Comparison of ENCODE assay signal across 8 mouse cellular contexts in the genomic region with DNA sequence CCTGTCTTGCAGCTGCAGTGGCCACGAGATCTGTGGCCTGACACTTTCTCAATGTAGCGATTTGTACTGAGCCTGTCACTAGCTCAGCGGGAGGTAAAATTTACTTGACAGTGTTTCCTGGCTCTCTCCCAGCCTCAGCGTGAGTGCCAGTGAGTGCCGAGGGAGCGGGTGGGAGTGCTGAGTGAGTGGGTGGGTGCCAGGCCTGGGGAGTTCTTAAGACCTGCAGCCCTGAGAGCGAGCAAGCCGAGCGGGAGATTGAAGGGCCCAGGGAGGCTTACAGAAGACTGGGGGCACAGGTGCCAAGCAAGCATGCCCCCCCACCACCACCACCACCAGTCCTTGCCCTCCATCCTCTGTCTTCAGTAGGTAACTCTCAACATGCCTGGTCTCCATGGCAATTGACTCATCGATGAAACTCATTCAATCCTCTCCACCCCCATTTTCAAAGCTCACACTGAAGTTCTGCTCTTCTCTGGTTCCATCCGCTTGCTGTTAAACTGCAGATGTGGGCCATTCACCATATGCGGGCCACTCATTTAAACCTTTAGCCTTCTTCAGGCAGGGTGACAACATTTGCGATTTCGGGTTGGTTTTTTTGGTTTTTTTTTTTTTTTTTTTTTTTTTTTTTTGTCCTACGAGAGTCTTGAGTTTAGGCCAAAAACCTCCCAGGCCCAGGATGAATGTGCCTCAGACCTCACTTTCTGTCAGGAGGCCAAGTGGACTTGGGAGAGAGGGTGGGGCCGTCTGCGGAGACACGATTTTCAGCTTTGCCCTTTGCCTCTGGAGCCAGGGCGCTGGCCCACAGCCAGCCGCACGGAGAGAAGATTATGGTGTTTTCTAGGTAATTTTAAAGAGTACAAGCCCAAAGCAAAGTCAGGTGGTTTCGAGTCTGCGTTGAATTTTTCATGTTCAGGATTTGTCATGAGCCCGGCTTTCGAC.
DNase-seq lines count a peak whose midpoint lies in the region; ATAC-seq and TF ChIP-seq lines count a peak whose summit lies in the region.

No protein-coding gene starts in this region.

- peaks cover 19% of the 10 kb centered on the region for H3K4me1 ChIP-seq in heart, embryonic 13.5 days
- no peaks in the 10 kb centered on the region for H3K4me1 ChIP-seq in kidney, postnatal 0 days (replicated peaks; ENCODE audit: insufficient read depth, low read length)
- peaks cover 48% of the 10 kb centered on the region for H3K4me1 ChIP-seq in limb, embryonic 13.5 days

- DNase-seq in adrenal gland, adult (ENCODE audit: inconsistent age in 2 of 2, low spot score in 1 of 2): peak; percentile 38 to 74
- DNase-seq in adrenal gland, postnatal 4 days (ENCODE audit: low spot score in 2 of 2): no peak
- peak; percentile 64 to 73 for DNase-seq in cerebellum, postnatal 25 days
- DNase-seq in kidney, postnatal 0 days (ENCODE audit: low spot score): peak; percentile 48
- DNase-seq in right cerebral cortex, adult 2 months (ENCODE audit: low spot score in 2 of 2): peak; percentile 66 to 75

- H3K9ac ChIP-seq in heart, embryonic 13.5 days: 0 out of 2 replicates have a peak overlapping the region, but pooled peaks have one; percentile 47
- no peak overlapping the region for H3K9ac ChIP-seq in kidney, postnatal 0 days (ENCODE audit: low read depth, low read length)
- peak overlapping the region; percentile 35; the same call in 1 of the 2 replicates for H3K9ac ChIP-seq in limb, embryonic 13.5 days

- no peak for TF ChIP-seq CTCF in kidney, postnatal 0 days (IDR thresholded peaks at IDR 0.05; ENCODE audit: low read depth)

- WGBS in heart, embryonic 13.5 days: 44% methylated on average over 25 of the region's 25 CpGs
- WGBS in kidney, postnatal 0 days: 45% methylated on average over 25 of the region's 25 CpGs
- 27% methylated on average over 25 of the region's 25 CpGs for WGBS in limb, embryonic 13.5 days

- no peaks in the 10 kb centered on the region for H3K9me3 ChIP-seq in heart, embryonic 13.5 days
- no peaks in the 10 kb centered on the region for H3K9me3 ChIP-seq in kidney, postnatal 0 days (replicated peaks; ENCODE audit: low read length)
- H3K9me3 ChIP-seq in limb, embryonic 13.5 days: no peaks in the 10 kb centered on the region

- no peak overlapping the region for H3K4me3 ChIP-seq in heart, embryonic 13.5 days
- H3K4me3 ChIP-seq in kidney, postnatal 0 days (replicated peaks; ENCODE audit: low read depth, low read length): no peak overlapping the region
- no peak overlapping the region for H3K4me3 ChIP-seq in limb, embryonic 13.5 days

- no peaks in the 10 kb centered on the region for H3K27me3 ChIP-seq in heart, embryonic 13.5 days (replicated peaks)
- H3K27me3 ChIP-seq in kidney, postnatal 0 days (ENCODE audit: insufficient read depth, low read length): no peaks in the 10 kb centered on the region
- H3K27me3 ChIP-seq in limb, embryonic 13.5 days: 0 out of 2 replicates have a peak, but pooled peaks cover 3% of the 10 kb centered on the region

- ATAC-seq in heart, embryonic 13.5 days (ENCODE audit: extremely low read depth, insufficient number of reproducible peaks, low FRiP score, low TSS enrichment): no peak; the same call in 1 of the 2 replicates
- ATAC-seq in kidney, postnatal 0 days (replicated peaks; ENCODE audit: low FRiP score, low read depth): no peak
- 0 out of 2 replicates have a peak, but pooled peaks have one; percentile 31 for ATAC-seq in limb, embryonic 13.5 days (ENCODE audit: low FRiP score, low read depth)
- no peak for ATAC-seq in inflammation-experienced regulatory T-cells, adult 6 months

- H3K36me3 ChIP-seq in heart, embryonic 13.5 days: no peaks in the 10 kb centered on the region
- H3K36me3 ChIP-seq in kidney, postnatal 0 days (ENCODE audit: insufficient read depth, low read length): no peaks in the 10 kb centered on the region
- no peaks in the 10 kb centered on the region for H3K36me3 ChIP-seq in limb, embryonic 13.5 days

- peak overlapping the region; percentile 49 for H3K4me2 ChIP-seq in heart, embryonic 13.5 days
- peak overlapping the region; percentile 38 for H3K4me2 ChIP-seq in kidney, postnatal 0 days (ENCODE audit: low read length)
- H3K4me2 ChIP-seq in limb, embryonic 13.5 days (replicated peaks): peak overlapping the region; percentile 48

- peak overlapping the region; percentile 53; the same call in 1 of the 2 replicates for H3K27ac ChIP-seq in heart, embryonic 13.5 days (replicated peaks)
- no peak overlapping the region for H3K27ac ChIP-seq in kidney, postnatal 0 days
- H3K27ac ChIP-seq in limb, embryonic 13.5 days: peak overlapping the region; percentile 70; the same call in 1 of the 2 replicates

Comparison
In these comparisons a context has a peak if more than half of its experiments do, and no peak if none do; other contexts are left out.
1. DNase-seq: peak in adrenal gland, adult (2 of 2), cerebellum, postnatal 25 days (2 of 2), kidney, postnatal 0 days (single experiment) and right cerebral cortex, adult 2 months (2 of 2); none in adrenal gland, postnatal 4 days (0 of 2).
2. Peak in every context shown above with its lines, with median percentiles within 50 percentile points of each other: H3K4me2 ChIP-seq.